Mouse (Mus musculus) spleen, postnatal 4 days (tissue): ENCODE data around the gene Retreg1.

Experiments
- DNase-seq, 2 experiments: peaks; one replicate each; pipeline ENCODE4 v3.0.0; 2022; ENCODE audit warnings: low spot score in 2 of 2

Gene Retreg1

DNA sequence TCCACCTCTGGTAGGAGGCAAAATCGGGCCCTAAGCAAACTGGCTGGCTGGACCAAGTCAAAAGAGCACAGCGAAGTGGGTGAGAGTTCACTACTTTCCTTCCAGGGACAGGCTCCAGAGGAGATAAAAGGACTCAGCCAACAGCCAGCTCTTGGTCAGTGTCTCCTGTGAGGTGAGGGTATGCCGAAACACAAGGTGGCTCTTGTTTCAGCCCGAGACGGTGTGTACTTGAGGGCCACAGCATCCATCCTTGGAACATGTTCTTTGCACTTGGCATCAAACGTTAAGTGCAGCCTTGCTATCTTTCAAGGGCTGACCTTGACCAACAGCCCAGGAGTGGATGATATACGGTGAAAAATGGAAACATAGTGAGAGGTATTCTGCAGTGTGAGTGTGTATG, 75.7 kb downstream of the Retreg1 start:
- DNase-seq, result no peak

GRCm38 (mm10) chr15:25919995-25920394, 77.0 kb downstream of the Retreg1 start:
- no peak for DNase-seq

GRCm38 (mm10) chr15:25920886-25921285, 77.9 kb downstream of the Retreg1 start:
- DNase-seq, result no peak

GRCm38 (mm10) chr15:25922007-25922406, 79.0 kb downstream of the Retreg1 start:
- DNase-seq, result no peak

GRCm38 (mm10) chr15:25923916-25924315, 80.9 kb downstream of the Retreg1 start:
- no peak for DNase-seq

- DNase-seq, result no peak
Measured at GRCm38 (mm10) chr15:25926171-25926570, 83.2 kb downstream of the Retreg1 start.

DNA sequence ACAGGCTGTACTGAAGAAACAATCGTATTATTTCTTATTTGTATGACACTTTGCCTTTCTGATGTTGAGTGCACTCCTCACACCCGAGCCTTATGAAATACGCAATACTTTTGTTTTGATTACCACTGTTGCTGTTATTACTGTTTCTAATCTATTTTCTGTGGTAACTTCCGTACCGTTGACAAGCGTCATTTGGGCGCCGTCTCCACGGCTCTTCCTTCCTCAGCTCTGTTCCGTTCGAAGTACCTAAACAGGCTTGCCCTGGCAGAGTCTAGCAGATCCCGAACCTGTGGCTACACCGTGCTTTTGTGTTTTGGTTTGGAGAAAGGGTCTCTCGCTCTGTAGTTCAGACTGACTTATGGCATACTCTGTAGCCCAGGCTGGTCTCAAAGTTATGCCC, 84.1 kb downstream of the Retreg1 start:
- DNase-seq, result no peak

DNA sequence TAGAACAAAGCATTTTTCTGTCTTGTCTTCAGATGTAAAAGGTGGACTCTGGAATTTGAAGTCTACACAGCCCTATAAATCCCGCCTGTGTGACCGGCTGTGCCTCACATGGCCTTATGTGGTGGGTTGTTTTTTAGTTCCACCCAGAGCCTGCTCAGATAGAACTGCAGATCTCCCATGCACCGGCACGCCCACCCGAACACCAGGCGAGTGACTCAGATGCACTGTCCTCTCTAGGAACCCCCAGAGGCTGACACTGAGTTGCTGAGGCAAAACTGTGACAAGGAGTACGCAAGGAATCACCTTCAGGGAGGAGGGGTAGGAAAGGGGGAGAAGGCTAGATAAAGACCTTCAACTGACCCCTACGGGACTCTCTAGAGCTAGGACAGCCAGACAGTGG, 85.0 kb downstream of the Retreg1 start:
- no peak for DNase-seq

DNA sequence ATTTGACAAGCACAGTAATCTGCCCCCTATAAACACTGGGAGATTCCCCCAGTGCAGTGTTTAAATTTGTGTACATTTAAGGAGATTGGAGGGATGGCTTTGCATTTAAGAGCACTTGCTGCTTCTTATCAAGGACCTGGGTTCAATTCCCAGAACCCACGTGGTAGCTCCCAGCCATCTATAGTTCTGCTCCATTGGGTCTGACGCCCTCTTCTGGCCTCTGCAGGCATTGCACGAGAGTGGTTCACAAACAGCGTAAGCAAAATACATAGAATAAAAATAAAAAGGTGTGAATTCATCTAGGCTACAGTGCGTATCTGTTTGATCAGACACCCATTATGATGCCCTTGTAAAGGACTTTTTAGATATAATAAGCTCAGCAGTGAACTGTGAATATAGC, 85.9 kb downstream of the Retreg1 start:
- DNase-seq, result no peak

DNA sequence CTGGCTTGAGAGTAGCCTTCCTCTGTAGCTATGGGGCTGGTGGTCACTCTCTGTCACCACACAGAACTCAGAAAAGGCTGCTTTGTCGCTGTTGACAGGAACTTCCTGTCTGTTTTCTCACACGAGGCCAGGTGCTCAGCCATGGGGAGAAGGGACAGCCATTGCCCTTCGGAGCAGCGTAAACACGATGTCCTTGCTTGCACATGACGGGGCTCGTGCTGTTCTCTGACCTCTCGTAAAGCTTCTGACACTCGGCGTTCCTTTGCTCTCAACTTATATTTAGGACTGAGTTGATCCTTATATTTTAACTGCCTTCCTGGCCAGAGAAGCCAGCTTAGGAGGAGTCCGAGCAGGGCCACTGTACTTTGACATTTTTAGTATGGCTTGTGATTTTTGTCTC, 86.5 kb downstream of the Retreg1 start:
- no peak for DNase-seq

- no peak for DNase-seq
Measured at GRCm38 (mm10) chr15:25929936-25930335, 87.0 kb downstream of the Retreg1 start.

GRCm38 (mm10) chr15:25930657-25931056, 87.7 kb downstream of the Retreg1 start:
- DNase-seq, result no peak

DNA sequence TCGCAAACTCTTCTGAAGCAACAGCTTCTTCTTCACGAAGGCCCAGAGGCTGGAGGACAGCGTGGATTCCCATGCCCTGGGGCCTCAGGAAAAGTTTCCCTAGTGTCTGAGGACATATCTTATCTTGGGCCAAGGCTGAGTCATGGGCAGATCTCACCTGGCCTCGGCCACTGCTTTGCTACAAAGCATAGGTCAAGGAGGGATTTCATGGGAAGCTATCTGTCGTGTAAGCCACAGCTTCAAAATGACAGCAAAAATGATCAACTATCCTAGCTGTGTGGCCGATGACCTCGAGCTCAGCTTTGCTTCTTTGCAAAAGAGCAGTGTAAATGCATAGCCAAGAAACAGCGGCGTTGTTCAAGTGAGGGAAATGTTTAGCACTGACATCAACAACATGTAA, 89.5 kb downstream of the Retreg1 start:
- DNase-seq, result no peak

DNA sequence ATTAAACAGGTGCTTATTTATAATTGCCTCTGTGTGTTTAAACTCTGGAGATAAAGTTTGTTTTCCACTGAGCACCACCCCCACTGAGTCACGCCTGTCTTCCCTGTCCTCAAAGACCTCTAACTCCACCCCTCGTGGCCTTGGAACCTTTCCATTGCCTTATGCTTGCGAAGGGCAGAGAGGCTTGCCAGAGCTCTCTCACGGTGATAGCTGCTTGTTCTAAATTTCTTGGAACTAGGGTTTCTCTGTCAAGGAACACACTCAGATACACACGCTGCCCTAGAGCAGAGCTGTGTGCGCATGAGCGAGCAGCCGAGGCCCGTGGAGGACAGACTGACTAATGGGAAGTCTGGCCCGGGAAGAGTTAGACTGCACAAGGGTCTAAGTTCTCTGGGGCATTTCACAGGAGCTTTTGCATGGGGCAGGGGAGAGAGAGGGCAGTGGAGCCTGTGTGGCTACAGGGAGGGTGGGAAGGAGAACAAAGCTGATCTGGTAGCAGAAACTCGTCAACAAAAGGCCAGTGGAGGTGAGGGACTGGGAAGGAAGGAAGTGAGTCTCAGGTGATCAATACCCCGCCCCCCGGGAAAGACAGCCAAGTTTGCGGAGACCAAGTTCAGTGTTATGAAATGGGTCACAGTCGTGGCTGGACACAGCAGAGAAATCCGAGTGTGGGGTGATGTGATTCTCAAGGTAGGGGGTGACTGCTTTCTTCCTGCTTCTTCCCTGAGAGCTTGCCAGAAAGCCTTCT, 90.1 kb downstream of the Retreg1 start:
- DNase-seq, result peak in 1 of 2 experiments; percentile 22

GRCm38 (mm10) chr15:25933685-25934108, 90.7 kb downstream of the Retreg1 start:
- DNase-seq, result no peak

DNA sequence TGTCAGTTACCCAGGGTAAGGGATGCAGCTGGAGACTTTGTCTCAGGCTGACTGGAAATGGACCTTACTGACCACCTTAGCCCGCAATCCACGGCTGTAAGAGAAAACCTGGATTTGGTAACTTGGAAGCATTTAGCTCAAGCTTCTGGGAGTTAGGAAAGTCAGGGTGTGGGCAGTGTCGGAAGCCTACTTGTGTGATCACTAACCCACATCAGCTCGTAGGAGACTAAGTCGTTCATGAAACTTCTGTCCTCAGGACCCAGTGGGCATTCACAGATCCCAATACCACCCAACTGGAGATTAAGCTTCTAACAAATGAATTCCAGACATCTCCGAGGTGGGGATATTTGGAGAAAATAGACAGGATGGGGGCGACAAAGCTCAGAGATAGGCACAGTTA, 91.4 kb downstream of the Retreg1 start:
- DNase-seq, result no peak

DNA sequence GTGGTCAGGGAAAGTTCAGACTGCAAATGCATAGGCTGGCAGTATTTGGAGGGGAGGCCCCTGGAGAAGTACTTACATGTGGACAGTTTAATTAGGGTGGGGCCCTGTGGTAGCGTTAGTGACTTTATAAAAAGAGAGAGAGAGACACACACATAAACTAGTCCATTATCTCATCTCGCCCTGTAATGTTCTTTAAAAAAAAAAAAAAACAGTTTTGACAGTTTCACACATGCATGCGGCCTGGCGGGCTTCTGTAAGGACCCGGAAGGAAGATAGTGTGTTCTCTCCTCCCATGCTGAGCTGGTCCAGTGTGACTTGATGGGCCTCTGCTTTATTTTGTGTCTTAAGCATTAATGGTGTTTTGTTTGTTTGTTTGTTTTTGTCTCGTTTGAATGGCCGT, 95.5 kb downstream of the Retreg1 start:
- no peak for DNase-seq

DNA sequence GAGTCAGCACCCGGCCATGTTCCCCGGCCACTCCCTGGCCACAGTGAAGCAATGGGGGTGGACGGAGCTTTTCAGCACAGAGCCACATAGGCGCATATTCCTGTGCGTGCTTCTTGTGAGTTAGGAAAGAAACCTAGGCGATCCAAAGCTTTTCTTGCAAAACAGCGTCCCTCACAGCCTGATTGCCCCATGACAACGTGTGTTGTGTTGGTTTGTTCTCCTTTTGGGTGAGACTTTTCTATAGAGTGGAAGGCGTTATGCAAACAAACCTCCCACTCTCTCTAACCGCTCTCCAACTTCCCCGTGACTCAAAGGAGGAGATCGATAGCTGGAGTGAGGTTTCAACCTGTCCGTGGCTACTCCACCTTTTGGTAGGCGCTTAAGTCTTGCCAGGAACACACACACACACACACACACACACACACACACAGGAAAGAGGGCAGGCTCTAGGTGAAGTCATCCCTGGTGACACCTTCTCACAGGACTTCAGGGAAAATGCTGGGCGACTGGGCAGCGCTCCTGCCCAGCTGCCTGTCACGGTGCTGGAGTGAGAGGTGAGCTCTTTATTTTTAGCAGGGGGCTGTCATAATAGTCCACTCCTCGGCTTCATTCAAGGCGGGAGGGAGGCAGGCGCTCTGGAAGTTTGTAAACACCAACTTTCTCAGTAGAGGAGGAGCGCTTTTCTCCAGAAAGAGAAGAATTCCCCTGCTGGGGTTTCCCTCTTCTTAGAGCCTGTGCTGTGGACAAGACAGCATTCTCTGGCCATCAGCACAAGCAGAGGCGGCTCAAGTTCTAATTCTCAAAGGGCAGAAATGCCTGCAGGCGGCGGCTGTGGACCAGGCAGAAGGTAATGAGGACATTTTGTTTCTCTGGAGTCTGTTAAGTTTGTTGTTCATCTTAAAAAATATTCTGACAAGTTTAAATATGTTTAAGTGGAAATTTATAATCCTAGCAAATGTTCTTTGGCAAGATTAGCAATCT, 97.7 kb downstream of the Retreg1 start:
- DNase-seq, result no peak

- DNase-seq, result no peak
Measured at GRCm38 (mm10) chr15:25941514-25941913, 98.5 kb downstream of the Retreg1 start.

GRCm38 (mm10) chr15:25942415-25942814, 99.4 kb downstream of the Retreg1 start:
- DNase-seq, result no peak

GRCm38 (mm10) chr15:25943386-25944137, 100.6 kb downstream of the Retreg1 start:
- DNase-seq, result no peak

DNA sequence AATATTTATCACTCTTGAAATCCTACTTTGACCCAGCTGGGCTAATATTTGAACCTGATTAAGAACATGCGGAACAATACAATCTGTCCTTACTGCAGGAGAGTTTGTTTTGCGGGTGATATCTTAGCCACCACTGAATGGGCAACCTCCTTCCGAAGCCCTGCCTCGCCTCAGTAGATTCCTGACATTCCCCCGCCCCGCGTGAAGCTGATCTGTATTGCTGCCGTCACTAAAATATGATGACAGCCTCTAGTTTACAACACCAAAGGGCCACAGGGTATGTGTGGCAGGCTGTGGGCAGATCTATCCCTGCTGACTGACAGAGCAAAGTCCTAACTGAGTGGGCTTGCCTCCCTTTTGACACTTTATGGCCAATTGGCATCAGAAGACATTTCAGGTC, 102.2 kb downstream of the Retreg1 start:
- DNase-seq, result no peak
